Mouse (Mus musculus): ENCODE data around the gene Jakmip3. TPM values are rescaled to one million over a fixed set of nuclear protein-coding genes. Genes with fewer than 3 reads are reported as not detected.

The Jakmip3 gene
- polyA plus RNA-seq, 1 experiment from 2014 or later, result 0.59 TPM

- Histone ChIP-seq H3K27me3 (ENCODE audit: control insufficient read depth, insufficient read depth, low read length) (peaks cover 42% of the 10 kb centered on the region), H3K4me2 (no peak overlapping the region)
- no peak for ATAC-seq (ENCODE audit: low FRiP score)
Measured at GRCm38 (mm10) chr7:138938991-138939390, 1.5 kb upstream of the Jakmip3 start.

GRCm38 (mm10) chr7:138940256-138940611 is 296 bp upstream of the Jakmip3 start:
- no peak for ATAC-seq (ENCODE audit: low FRiP score)

More at GRCm38 (mm10) chr7:138938991-138939390, 1.5 kb upstream of the Jakmip3 start:
- Histone ChIP-seq H3K4me3 (ENCODE audit: low read depth, low read length) (no peak overlapping the region), H3K36me3 (ENCODE audit: control insufficient read depth, insufficient read depth, low read length) (no peaks in the 10 kb centered on the region), H3K9me3 (ENCODE audit: control insufficient read depth, low read length) (no peaks in the 10 kb centered on the region; the same call in 1 of the 2 replicates), H3K4me1 (ENCODE audit: control insufficient read depth, insufficient read depth, low read length) (peaks cover 5% of the 10 kb centered on the region), H3K27ac (ENCODE audit: low read depth, low read length) (no peak overlapping the region), H3K9ac (ENCODE audit: low read length) (no peak overlapping the region)
- 74% methylated on average over 7 of the region's 7 CpGs for WGBS
- peak; percentile 59 for DNase-seq (ENCODE audit: low spot score, missing footprints)

DNA sequence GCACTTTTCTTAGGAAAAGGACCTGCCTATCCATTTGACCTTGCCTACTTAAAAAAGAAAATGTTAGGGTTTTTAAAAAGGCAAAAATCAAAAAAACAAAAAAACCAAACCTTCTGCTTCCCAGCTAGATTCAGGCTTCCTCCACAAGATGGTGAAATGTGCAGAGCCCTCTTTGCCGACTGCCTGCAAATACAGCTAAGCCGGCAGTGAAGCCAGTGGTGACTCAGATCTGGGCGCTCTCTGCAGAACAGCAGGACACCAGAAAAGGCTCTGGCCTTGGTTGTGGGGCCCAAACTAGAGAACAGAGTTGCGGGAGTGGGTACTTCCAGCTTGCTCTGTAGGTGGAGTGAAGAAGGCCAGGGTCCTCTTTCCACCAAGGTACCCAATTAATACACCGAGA is 1.0 kb downstream of the Jakmip3 start:
- no peak overlapping the region for H3K9ac ChIP-seq (ENCODE audit: low read length)
- H3K4me2 ChIP-seq, result no peak overlapping the region; the same call in 1 of the 2 replicates
- peaks cover 5% of the 10 kb centered on the region for H3K4me1 ChIP-seq (ENCODE audit: control insufficient read depth, insufficient read depth, low read length)
- 32% methylated on average over 5 of the region's 5 CpGs for WGBS
- peak; percentile 86 for DNase-seq (ENCODE audit: low spot score, missing footprints)
- H3K9me3 ChIP-seq (ENCODE audit: control insufficient read depth, low read length), result no peaks in the 10 kb centered on the region
- no peak for ATAC-seq (ENCODE audit: low FRiP score)
- peaks cover 42% of the 10 kb centered on the region for H3K27me3 ChIP-seq (ENCODE audit: control insufficient read depth, insufficient read depth, low read length)
- H3K4me3 ChIP-seq (ENCODE audit: low read depth, low read length), result no peak overlapping the region
- no peak overlapping the region for H3K27ac ChIP-seq (ENCODE audit: low read depth, low read length)
- H3K36me3 ChIP-seq (ENCODE audit: control insufficient read depth, insufficient read depth, low read length), result no peaks in the 10 kb centered on the region

More at GRCm38 (mm10) chr7:138940256-138940611, 296 bp upstream of the Jakmip3 start:
- H3K9me3 ChIP-seq (ENCODE audit: control insufficient read depth, low read length), result no peaks in the 10 kb centered on the region; the same call in 1 of the 2 replicates
- peak overlapping the region; percentile 38 for H3K4me3 ChIP-seq (ENCODE audit: low read depth, low read length)
- no peak overlapping the region for H3K9ac ChIP-seq (ENCODE audit: low read length)
- 1% methylated on average over 17 of the region's 17 CpGs for WGBS
- peak overlapping the region; percentile 73 for H3K4me2 ChIP-seq
- peaks cover 5% of the 10 kb centered on the region for H3K4me1 ChIP-seq (ENCODE audit: control insufficient read depth, insufficient read depth, low read length)
- H3K36me3 ChIP-seq (ENCODE audit: control insufficient read depth, insufficient read depth, low read length), result no peaks in the 10 kb centered on the region
- no peak overlapping the region for H3K27ac ChIP-seq (ENCODE audit: low read depth, low read length)
- peak; percentile 92 for DNase-seq (ENCODE audit: low spot score, missing footprints)
- peaks cover 42% of the 10 kb centered on the region for H3K27me3 ChIP-seq (ENCODE audit: control insufficient read depth, insufficient read depth, low read length)

- Histone ChIP-seq H3K27ac (ENCODE audit: low read depth, low read length) (no peak overlapping the region), H3K4me1 (ENCODE audit: control insufficient read depth, insufficient read depth, low read length) (peaks cover 5% of the 10 kb centered on the region), H3K9me3 (ENCODE audit: control insufficient read depth, low read length) (no peaks in the 10 kb centered on the region), H3K4me2 (no peak overlapping the region), H3K9ac (ENCODE audit: low read length) (no peak overlapping the region), H3K36me3 (ENCODE audit: control insufficient read depth, insufficient read depth, low read length) (no peaks in the 10 kb centered on the region), H3K4me3 (ENCODE audit: low read depth, low read length) (no peak overlapping the region), H3K27me3 (ENCODE audit: control insufficient read depth, insufficient read depth, low read length) (peaks cover 42% of the 10 kb centered on the region)
- DNase-seq (ENCODE audit: low spot score, missing footprints) (no peak), ATAC-seq (ENCODE audit: low FRiP score) (no peak)
- 71% methylated on average over 1 of the region's 1 CpGs for WGBS
Measured at GRCm38 (mm10) chr7:138942301-138942700, 1.8 kb downstream of the Jakmip3 start.

GRCm38 (mm10) chr7:138945668-138946067 is 5.1 kb downstream of the Jakmip3 start:
- Histone ChIP-seq H3K27ac (ENCODE audit: low read depth, low read length) (no peak overlapping the region), H3K9me3 (ENCODE audit: control insufficient read depth, low read length) (no peaks in the 10 kb centered on the region), H3K4me3 (ENCODE audit: low read depth, low read length) (no peak overlapping the region), H3K36me3 (ENCODE audit: control insufficient read depth, insufficient read depth, low read length) (no peaks in the 10 kb centered on the region), H3K27me3 (ENCODE audit: control insufficient read depth, insufficient read depth, low read length) (peaks cover 24% of the 10 kb centered on the region), H3K4me2 (no peak overlapping the region), H3K4me1 (ENCODE audit: control insufficient read depth, insufficient read depth, low read length) (peaks cover 2% of the 10 kb centered on the region), H3K9ac (ENCODE audit: low read length) (no peak overlapping the region)
- ATAC-seq (ENCODE audit: low FRiP score) (no peak), DNase-seq (ENCODE audit: low spot score, missing footprints) (peak; percentile 66)
- 55% methylated on average over 3 of the region's 3 CpGs for WGBS

GRCm38 (mm10) chr7:138947741-138948140 is 7.2 kb downstream of the Jakmip3 start:
- no peak overlapping the region for H3K27ac ChIP-seq (ENCODE audit: low read depth, low read length)
- no peak overlapping the region for H3K4me3 ChIP-seq (ENCODE audit: low read depth, low read length)
- H3K36me3 ChIP-seq (ENCODE audit: control insufficient read depth, insufficient read depth, low read length), result no peaks in the 10 kb centered on the region
- ATAC-seq (ENCODE audit: low FRiP score) (no peak), DNase-seq (ENCODE audit: low spot score, missing footprints) (no peak)
- H3K4me1 ChIP-seq (ENCODE audit: control insufficient read depth, insufficient read depth, low read length), result no peaks in the 10 kb centered on the region
- 89% methylated on average over 8 of the region's 8 CpGs for WGBS
- peaks cover 3% of the 10 kb centered on the region; the same call in 1 of the 2 replicates for H3K27me3 ChIP-seq (ENCODE audit: control insufficient read depth, insufficient read depth, low read length)
- no peak overlapping the region for H3K9ac ChIP-seq (ENCODE audit: low read length)
- no peak overlapping the region for H3K4me2 ChIP-seq
- no peaks in the 10 kb centered on the region for H3K9me3 ChIP-seq (ENCODE audit: control insufficient read depth, low read length)

- 53% methylated on average over 8 of the region's 8 CpGs for WGBS
- no peaks in the 10 kb centered on the region for H3K36me3 ChIP-seq (ENCODE audit: control insufficient read depth, insufficient read depth, low read length)
- H3K9me3 ChIP-seq (ENCODE audit: control insufficient read depth, low read length), result no peaks in the 10 kb centered on the region
- H3K27me3 ChIP-seq (ENCODE audit: control insufficient read depth, insufficient read depth, low read length), result 0 out of 2 replicates have a peak, but pooled peaks cover 2% of the 10 kb centered on the region
- no peak overlapping the region for H3K4me3 ChIP-seq (ENCODE audit: low read depth, low read length)
- ATAC-seq (ENCODE audit: low FRiP score) (no peak), DNase-seq (ENCODE audit: low spot score, missing footprints) (no peak)
- no peak overlapping the region for H3K4me2 ChIP-seq
- no peaks in the 10 kb centered on the region for H3K4me1 ChIP-seq (ENCODE audit: control insufficient read depth, insufficient read depth, low read length)
- no peak overlapping the region for H3K9ac ChIP-seq (ENCODE audit: low read length)
- no peak overlapping the region for H3K27ac ChIP-seq (ENCODE audit: low read depth, low read length)
Measured at GRCm38 (mm10) chr7:138948309-138948708, 7.8 kb downstream of the Jakmip3 start.

- Histone ChIP-seq H3K27ac (ENCODE audit: low read depth, low read length) (no peak overlapping the region), H3K9ac (ENCODE audit: low read length) (no peak overlapping the region), H3K4me1 (ENCODE audit: control insufficient read depth, insufficient read depth, low read length) (no peaks in the 10 kb centered on the region), H3K4me3 (ENCODE audit: low read depth, low read length) (no peak overlapping the region), H3K4me2 (no peak overlapping the region), H3K9me3 (ENCODE audit: control insufficient read depth, low read length) (no peaks in the 10 kb centered on the region), H3K27me3 (ENCODE audit: control insufficient read depth, insufficient read depth, low read length) (no peaks in the 10 kb centered on the region), H3K36me3 (ENCODE audit: control insufficient read depth, insufficient read depth, low read length) (no peaks in the 10 kb centered on the region)
- 86% methylated on average over 7 of the region's 7 CpGs for WGBS
- ATAC-seq (ENCODE audit: low FRiP score) (no peak), DNase-seq (ENCODE audit: low spot score, missing footprints) (no peak)
Measured at GRCm38 (mm10) chr7:138955787-138956186, 15.3 kb downstream of the Jakmip3 start.

GRCm38 (mm10) chr7:138957106-138957505 is 16.6 kb downstream of the Jakmip3 start:
- DNase-seq (ENCODE audit: low spot score, missing footprints) (no peak), ATAC-seq (ENCODE audit: low FRiP score) (no peak)
- Histone ChIP-seq H3K4me1 (ENCODE audit: control insufficient read depth, insufficient read depth, low read length) (no peaks in the 10 kb centered on the region), H3K27me3 (ENCODE audit: control insufficient read depth, insufficient read depth, low read length) (no peaks in the 10 kb centered on the region), H3K4me2 (no peak overlapping the region), H3K36me3 (ENCODE audit: control insufficient read depth, insufficient read depth, low read length) (no peaks in the 10 kb centered on the region), H3K27ac (ENCODE audit: low read depth, low read length) (no peak overlapping the region), H3K9me3 (ENCODE audit: control insufficient read depth, low read length) (no peaks in the 10 kb centered on the region), H3K9ac (ENCODE audit: low read length) (no peak overlapping the region), H3K4me3 (ENCODE audit: low read depth, low read length) (no peak overlapping the region)
- WGBS, result 84% methylated on average over 6 of the region's 6 CpGs

Data from midbrain, embryonic 11.5 days (tissue).